Mouse (Mus musculus): ENCODE data around the gene Rps19. TPM values are rescaled to one million over a fixed set of nuclear protein-coding genes. Genes with fewer than 3 reads are reported as not detected.

Rps19 gene
- polyA plus RNA-seq, 1 experiment: 627 TPM

GRCm38 (mm10) chr7:24902630-24903443 is 18.7 kb downstream of the Rps19 start, which contains the start of gene Arhgef1:
Gene Arhgef1 (plus strand): TSS chr7:24902912.
- Histone ChIP-seq H3K4me3 (ENCODE audit: extremely low read depth, insufficient read depth, insufficient read length) (peak within 1 kb of the TSS; percentile 71), H3K4me1 (ENCODE audit: control insufficient read depth, insufficient read depth, insufficient read length) (peaks cover 12% of the 10 kb centered on the region; the same call in 1 of the 2 replicates), H3K27ac (ENCODE audit: insufficient read depth, low read length) (peak within 1 kb of the TSS; percentile 99), H3K27me3 (ENCODE audit: control insufficient read depth, insufficient read depth, low read length) (no peaks in the 10 kb centered on the region), H3K36me3 (ENCODE audit: control insufficient read depth, insufficient read depth, low read length) (peaks cover 22% of the 10 kb centered on the region)
- 2% methylated on average over 59 of the region's 68 CpGs for WGBS
- TF ChIP-seq POLR2A (IDR thresholded peaks at IDR 0.05; ENCODE audit: low read depth, low read length): peak; percentile 53
- no peak for TF ChIP-seq CTCF (IDR thresholded peaks at IDR 0.05; ENCODE audit: extremely low read depth, insufficient read depth, insufficient read length, insufficient replicate concordance)
- peak in 1 of 2 experiments; percentile 83 for DNase-seq (ENCODE audit: low read depth in 1 of 2, low spot score in 2 of 2)

GRCm38 (mm10) chr7:24903444-24903825 is 19.3 kb downstream of the Rps19 start:
- Histone ChIP-seq H3K36me3 (ENCODE audit: control insufficient read depth, insufficient read depth, low read length) (peaks cover 25% of the 10 kb centered on the region), H3K27ac (ENCODE audit: insufficient read depth, low read length) (peak overlapping the region; percentile 99)

DNA sequence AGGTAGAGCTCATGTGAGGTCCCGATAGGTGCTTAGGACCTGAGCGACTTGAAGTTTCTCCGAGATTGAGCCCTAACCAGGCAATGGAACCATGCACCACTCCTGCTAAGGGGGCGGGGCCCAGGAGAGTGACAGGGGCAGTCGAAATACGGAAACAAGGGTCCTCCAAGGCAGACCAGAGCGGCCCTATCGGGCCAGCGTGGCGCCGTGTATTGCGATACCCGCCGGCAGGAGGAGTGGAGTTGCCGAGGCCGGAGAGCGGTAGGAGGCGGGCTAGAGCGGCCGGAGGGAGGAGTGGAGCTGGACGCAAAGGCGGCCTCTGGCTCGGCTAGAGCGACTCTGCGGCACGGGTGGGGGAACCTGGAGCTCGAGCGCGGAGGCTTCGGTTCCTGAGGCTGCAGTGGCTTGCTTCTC is 19.9 kb downstream of the Rps19 start:
- WGBS: under 1% methylated on average over 29 of the region's 30 CpGs
- Histone ChIP-seq H3K4me3 (ENCODE audit: extremely low read depth, insufficient read depth, insufficient read length) (peak overlapping the region; percentile 80), H3K27me3 (ENCODE audit: control insufficient read depth, insufficient read depth, low read length) (no peaks in the 10 kb centered on the region), H3K27ac (ENCODE audit: insufficient read depth, low read length) (peak overlapping the region; percentile 99), H3K36me3 (ENCODE audit: control insufficient read depth, insufficient read depth, low read length) (peaks cover 27% of the 10 kb centered on the region), H3K4me1 (ENCODE audit: control insufficient read depth, insufficient read depth, insufficient read length) (peaks cover 12% of the 10 kb centered on the region; the same call in 1 of the 2 replicates)
- TF ChIP-seq POLR2A (IDR thresholded peaks at IDR 0.05; ENCODE audit: low read depth, low read length): peak; percentile 84
- TF ChIP-seq CTCF (IDR thresholded peaks at IDR 0.05; ENCODE audit: extremely low read depth, insufficient read depth, insufficient read length, insufficient replicate concordance): 0 out of 2 replicates have a peak, but pooled peaks have one; percentile 3
- DNase-seq (ENCODE audit: low read depth in 1 of 2, low spot score in 2 of 2): peak; percentile 97 to 98

More at GRCm38 (mm10) chr7:24903444-24903825, 19.3 kb downstream of the Rps19 start:
- TF ChIP-seq POLR2A (IDR thresholded peaks at IDR 0.05; ENCODE audit: low read depth, low read length): no peak
- no peak for TF ChIP-seq CTCF (IDR thresholded peaks at IDR 0.05; ENCODE audit: extremely low read depth, insufficient read depth, insufficient read length, insufficient replicate concordance)
- Histone ChIP-seq H3K4me1 (ENCODE audit: control insufficient read depth, insufficient read depth, insufficient read length) (peaks cover 12% of the 10 kb centered on the region; the same call in 1 of the 2 replicates), H3K27me3 (ENCODE audit: control insufficient read depth, insufficient read depth, low read length) (no peaks in the 10 kb centered on the region), H3K4me3 (ENCODE audit: extremely low read depth, insufficient read depth, insufficient read length) (peak overlapping the region; percentile 71)
- WGBS: under 1% methylated on average over 10 of the region's 10 CpGs
- DNase-seq (ENCODE audit: low read depth in 1 of 2, low spot score in 2 of 2): no peak

- no peaks in the 10 kb centered on the region for H3K27me3 ChIP-seq (ENCODE audit: control insufficient read depth, insufficient read depth, low read length)
- TF ChIP-seq POLR2A (IDR thresholded peaks at IDR 0.05; ENCODE audit: low read depth, low read length): no peak
- peak; percentile 59; the same call in 1 of the 2 replicates for TF ChIP-seq CTCF (IDR thresholded peaks at IDR 0.05; ENCODE audit: extremely low read depth, insufficient read depth, insufficient read length, insufficient replicate concordance)
- peak overlapping the region; percentile 80 for H3K4me3 ChIP-seq (ENCODE audit: extremely low read depth, insufficient read depth, insufficient read length)
- H3K4me1 ChIP-seq (ENCODE audit: control insufficient read depth, insufficient read depth, insufficient read length): peaks cover 12% of the 10 kb centered on the region; the same call in 1 of the 2 replicates
- DNase-seq (ENCODE audit: low read depth in 1 of 2, low spot score in 2 of 2): peak in 1 of 2 experiments; percentile 75
- WGBS: 12% methylated on average over 3 of the region's 3 CpGs
- peak overlapping the region; percentile 90 for H3K27ac ChIP-seq (ENCODE audit: insufficient read depth, low read length)
- peaks cover 21% of the 10 kb centered on the region for H3K36me3 ChIP-seq (ENCODE audit: control insufficient read depth, insufficient read depth, low read length)
Measured at GRCm38 (mm10) chr7:24904936-24905335, 20.8 kb downstream of the Rps19 start.

DNA sequence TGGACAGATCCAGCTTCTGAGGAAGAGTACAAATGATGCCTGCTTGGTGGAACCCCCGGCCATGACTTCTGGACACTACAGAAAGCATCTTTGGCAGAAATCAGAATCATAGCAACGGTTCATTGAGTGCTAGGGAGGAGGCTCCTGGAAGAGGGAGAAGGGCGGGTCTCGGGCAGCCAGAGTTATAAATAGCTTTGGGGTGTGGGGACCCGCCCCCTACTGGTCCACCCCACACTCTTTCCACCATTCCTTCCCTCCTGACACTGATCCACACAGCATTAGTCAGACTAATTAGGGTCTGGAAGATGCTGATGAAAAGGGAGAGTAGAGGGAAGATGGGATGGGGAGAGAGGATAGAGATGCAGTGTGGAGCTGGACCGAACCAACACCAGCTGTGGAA is 22.4 kb downstream of the Rps19 start:
- Histone ChIP-seq H3K4me1 (ENCODE audit: control insufficient read depth, insufficient read depth, insufficient read length) (peaks cover 12% of the 10 kb centered on the region; the same call in 1 of the 2 replicates), H3K27ac (ENCODE audit: insufficient read depth, low read length) (peak overlapping the region; percentile 94), H3K27me3 (ENCODE audit: control insufficient read depth, insufficient read depth, low read length) (no peaks in the 10 kb centered on the region), H3K36me3 (ENCODE audit: control insufficient read depth, insufficient read depth, low read length) (peaks cover 22% of the 10 kb centered on the region), H3K4me3 (ENCODE audit: extremely low read depth, insufficient read depth, insufficient read length) (peak overlapping the region; percentile 52)
- no peak for DNase-seq (ENCODE audit: low read depth in 1 of 2, low spot score in 2 of 2)
- TF ChIP-seq POLR2A (IDR thresholded peaks at IDR 0.05; ENCODE audit: low read depth, low read length) (no peak), CTCF (IDR thresholded peaks at IDR 0.05; ENCODE audit: extremely low read depth, insufficient read depth, insufficient read length, insufficient replicate concordance) (no peak)
- 4% methylated on average over 6 of the region's 6 CpGs for WGBS

DNA sequence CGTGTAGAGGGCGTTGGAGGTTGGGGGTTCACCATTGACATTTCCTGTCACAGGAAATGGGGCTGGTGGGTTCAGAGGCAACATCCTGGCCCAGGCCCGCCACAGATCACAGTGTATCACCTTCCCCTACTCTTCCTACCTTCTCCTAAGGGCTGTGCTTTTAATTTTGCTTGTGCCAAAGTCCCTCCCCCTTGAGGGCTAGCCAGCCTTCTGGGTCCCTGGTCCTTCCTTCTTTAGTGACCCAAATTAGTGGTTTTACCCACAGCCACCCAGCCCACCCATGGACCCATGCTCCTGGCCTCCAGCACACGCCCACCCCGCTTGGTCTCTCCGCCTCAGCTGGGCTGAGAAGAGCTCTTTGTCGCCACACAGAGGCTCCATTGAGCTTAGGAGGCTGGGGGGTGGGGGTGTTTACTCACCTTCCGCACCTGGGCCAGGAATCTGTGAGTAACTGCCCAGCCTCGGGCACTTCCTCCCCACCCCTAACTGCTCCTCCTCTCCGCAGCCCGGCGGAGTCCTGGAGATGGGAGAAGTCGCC is 23.1 kb downstream of the Rps19 start:
- Histone ChIP-seq H3K4me3 (ENCODE audit: extremely low read depth, insufficient read depth, insufficient read length) (peak overlapping the region; percentile 48), H3K36me3 (ENCODE audit: control insufficient read depth, insufficient read depth, low read length) (peaks cover 30% of the 10 kb centered on the region), H3K4me1 (ENCODE audit: control insufficient read depth, insufficient read depth, insufficient read length) (peaks cover 12% of the 10 kb centered on the region; the same call in 1 of the 2 replicates), H3K27me3 (ENCODE audit: control insufficient read depth, insufficient read depth, low read length) (no peaks in the 10 kb centered on the region), H3K27ac (ENCODE audit: insufficient read depth, low read length) (peak overlapping the region; percentile 94)
- WGBS: 21% methylated on average over 13 of the region's 13 CpGs
- peak in 1 of 2 experiments; percentile 75 for DNase-seq (ENCODE audit: low read depth in 1 of 2, low spot score in 2 of 2)
- peak; percentile 22; the same call in 1 of the 2 replicates for TF ChIP-seq CTCF (IDR thresholded peaks at IDR 0.05; ENCODE audit: extremely low read depth, insufficient read depth, insufficient read length, insufficient replicate concordance)
- TF ChIP-seq POLR2A (IDR thresholded peaks at IDR 0.05; ENCODE audit: low read depth, low read length): no peak
